Mouse (Mus musculus): ENCODE measurements around the gene Gpr18.

Gpr18 gene

DNA sequence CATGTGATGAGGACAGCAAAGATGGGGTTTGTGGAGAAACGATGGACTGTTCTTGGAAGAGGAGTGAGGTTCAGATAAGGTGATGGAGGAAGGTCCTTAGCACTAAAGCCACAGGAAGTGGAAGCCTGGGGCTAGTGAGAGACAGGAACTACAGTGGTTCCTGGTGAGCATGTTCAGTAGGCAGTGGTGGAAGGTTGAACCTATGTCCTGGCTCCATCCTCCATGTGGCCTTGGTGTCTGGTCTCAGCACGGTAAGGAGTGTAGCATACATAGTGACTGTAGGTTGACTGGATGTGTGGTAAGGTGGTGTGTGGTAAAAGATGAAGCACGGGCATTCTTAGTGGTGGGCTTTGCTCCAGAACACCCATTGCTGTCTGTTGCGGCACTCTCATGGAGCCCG lies 34.3 kb upstream of the Gpr18 start:
- in situ Hi-C loops (cut with MboI; ENCODE audit: low sequenced_read_pairs), result no loop called here

DNA sequence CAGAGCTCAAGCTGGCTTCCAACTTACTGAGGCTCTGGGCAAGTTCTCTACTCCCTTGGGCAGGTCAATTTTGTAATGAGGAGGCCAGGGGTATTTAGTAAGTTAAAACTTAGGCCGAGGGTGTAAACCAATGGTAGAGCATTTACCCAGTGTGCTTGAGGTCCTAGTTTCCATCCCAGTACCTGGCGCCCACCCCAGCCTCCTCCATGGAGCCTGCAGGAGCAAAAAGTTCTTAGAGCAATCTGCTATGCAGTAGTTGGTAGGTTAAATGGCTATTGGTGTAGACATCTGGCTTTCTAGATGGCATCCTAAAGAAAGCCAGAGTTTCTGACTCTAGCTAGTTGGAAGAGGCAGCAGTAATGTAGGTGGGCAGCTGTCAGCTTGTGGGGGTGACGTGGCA lies 33.9 kb upstream of the Gpr18 start:
- in situ Hi-C loops (cut with MboI; ENCODE audit: low sequenced_read_pairs), result no loop called here

DNA sequence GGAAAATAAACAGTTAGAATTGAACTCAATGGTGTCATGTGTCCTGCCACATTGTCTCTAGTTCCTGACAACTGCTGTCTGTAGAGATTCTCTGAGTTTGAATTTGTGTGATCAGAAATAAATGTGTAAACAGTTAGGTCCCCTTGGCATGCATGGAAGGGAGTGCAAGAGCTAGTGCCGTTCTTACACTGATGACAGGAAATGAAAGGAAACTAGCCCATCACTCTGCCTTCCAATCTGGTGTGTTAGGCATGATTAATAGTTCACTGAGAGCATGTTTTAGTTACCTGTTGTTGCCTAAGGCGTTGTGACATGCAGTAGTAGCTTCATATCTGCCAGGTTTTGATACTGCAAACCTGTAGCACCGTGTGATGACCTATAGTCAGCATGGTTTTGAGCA lies 32.4 kb upstream of the Gpr18 start:
- in situ Hi-C loops (cut with MboI; ENCODE audit: low sequenced_read_pairs), result no loop called here

DNA sequence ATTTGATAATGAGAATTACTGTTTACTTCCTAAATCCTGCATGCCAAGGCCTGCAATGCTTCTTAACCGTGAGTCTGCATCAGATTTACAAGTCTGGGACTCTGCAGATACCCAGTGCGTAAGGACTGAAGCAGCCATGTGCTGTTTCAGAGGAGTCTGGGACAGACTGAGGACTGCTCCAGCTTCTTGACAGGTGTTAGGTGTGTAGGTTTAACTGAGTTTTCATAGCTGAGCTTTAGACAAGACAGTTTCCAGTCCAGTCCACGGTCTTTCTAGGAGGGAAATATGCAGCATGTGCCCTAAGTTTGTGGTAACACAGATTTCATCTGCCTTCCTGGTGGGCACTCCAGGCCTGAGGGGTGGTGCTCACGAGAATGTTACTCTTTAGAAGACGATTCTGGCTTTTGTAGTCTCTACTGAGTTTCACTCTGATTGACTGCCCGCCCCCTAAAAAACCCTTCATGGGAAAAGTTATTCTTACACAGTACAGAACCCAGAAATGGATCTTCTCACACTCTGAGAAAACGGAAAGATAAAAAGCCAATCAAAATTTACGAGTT lies 31.7 kb upstream of the Gpr18 start:
- in situ Hi-C loops (cut with MboI; ENCODE audit: low sequenced_read_pairs), result no loop called here

DNA sequence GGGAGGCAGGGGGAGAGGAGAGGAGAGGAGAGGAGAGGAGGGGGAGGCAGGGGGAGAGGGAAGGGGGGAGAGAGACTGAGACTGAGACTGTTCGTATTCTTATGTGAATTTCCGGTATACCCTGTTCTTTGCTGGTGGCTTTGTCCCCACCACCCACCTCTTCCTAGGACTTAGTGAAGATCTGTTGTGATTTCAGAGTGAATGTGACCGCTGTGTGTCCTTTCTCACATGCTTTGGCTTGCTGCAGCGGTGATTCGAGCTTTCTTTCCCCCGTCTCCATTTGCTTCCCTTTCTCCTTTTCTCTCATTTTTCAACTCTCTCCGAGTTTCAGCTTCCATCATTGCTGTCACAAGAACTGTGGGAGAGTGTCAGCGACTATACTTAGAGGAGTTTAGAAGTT lies 31.1 kb upstream of the Gpr18 start:
- in situ Hi-C loops (cut with MboI; ENCODE audit: low sequenced_read_pairs), result no loop called here

DNA sequence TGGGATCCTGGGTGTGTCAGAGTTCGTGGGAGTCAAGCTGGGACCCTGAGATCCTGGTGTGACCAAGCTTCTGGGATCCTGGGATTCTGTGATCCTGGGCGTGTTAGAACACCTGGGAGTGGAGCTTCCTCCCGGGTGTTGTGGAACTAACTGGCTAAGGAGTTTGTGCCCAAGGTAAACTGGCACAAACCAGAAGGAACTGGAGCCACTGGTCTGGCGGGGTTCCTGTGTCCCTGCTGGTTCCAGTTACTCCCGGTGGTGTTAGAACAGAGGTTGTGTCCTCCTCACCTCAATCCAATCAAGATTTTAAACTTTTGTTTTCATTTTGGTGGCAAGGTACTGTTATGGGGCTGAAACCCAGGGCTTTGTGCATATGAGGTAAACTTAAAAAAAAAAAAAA lies 30.6 kb upstream of the Gpr18 start:
- in situ Hi-C loops (cut with MboI; ENCODE audit: low sequenced_read_pairs), result no loop called here

DNA sequence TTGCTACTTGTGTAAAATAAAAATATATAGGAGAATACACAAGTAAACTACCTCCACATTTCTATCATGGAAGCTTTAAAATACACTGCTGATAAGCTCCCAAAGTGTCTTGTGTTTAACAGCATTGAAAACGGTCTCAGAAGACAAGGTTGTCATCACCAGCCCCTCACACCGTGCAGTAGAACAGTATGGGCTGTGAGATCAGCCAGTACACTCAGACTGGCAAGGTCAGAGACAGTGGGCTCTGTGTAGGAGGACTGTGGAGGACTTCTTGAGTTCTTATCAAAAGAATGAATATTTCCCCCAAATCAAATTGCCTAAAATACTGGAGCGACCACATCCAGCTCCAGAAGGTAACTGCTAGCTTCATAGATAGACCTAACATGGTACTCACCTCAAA lies 24.0 kb upstream of the Gpr18 start:
- in situ Hi-C loops (cut with MboI; ENCODE audit: low sequenced_read_pairs), result no loop called here

DNA sequence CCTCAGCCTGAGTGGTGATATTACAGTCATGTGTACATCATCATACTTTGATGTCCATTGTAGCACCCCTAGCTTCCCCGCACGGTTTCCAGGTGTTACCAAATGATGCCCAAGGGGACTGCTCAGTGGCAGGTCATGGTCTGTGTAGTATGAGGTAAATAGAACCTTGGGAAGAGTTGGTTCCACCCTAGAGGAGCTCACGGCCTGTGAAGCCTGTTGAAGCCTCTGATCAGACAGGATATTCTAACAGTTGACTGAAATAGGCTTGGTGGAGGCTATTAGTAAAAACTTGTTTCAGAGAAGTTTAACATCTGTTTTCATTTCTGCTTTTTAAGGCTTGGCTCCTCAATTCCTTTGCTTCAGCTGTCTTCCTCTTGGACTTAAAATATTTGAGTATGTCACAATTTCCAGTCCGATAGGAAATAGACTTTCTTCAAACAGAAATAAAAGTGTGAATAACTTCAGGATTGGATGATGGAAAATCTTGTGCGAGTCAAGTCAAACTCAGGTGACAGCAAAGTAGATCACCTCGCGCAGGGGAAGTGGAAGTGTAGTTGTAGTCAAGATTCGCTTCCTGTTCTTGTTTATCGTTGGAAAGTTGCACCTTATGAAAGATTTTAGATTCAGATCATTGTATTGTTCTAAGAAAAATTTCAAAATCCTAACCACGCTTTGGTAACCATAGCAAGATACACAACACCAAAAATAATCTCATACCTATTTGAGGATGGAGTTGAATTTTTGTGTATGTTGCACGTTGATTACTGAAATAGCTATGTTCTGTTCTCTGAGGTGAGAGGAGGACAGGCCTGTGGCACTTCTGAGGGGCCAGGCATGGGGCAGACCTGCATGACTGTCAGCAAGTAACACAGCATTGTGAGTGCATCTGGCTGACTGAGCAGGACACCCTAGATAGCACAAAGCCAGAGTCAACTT lies 22.9 kb upstream of the Gpr18 start:
- in situ Hi-C loops (cut with MboI; ENCODE audit: low sequenced_read_pairs), result no loop called here

DNA sequence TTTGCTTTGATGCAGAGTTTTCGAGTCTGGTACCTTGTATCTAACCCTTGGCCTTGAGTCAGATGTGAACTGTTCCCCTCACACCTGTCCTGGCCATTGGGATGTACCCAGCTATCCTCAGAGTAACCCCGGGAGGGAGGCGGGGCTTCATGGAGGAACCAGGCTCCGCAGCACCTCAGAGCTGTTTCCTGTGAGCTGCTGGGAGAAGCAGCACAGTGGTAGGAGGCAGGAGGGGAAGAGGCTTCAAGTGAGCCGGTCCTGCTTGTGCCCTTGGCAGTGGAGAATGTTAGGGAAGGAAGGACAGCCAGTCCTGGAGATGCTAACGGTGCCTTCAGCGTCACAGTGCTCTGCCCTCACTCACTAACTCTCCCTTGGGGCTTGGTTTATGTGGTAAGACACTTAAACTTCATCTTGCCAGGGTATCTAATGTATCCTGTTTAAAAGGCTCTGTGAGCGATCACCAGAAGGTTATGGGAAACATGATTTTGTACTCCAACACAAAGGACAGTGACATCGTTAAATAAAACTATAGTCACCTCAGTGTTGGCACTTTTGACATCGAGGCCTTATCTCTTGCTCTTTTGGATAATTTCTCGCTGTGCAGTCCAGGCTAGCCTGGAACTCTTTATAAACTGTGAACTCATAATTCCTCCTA lies 22.1 kb upstream of the Gpr18 start:
- in situ Hi-C loops (cut with MboI; ENCODE audit: low sequenced_read_pairs), result no loop called here

DNA sequence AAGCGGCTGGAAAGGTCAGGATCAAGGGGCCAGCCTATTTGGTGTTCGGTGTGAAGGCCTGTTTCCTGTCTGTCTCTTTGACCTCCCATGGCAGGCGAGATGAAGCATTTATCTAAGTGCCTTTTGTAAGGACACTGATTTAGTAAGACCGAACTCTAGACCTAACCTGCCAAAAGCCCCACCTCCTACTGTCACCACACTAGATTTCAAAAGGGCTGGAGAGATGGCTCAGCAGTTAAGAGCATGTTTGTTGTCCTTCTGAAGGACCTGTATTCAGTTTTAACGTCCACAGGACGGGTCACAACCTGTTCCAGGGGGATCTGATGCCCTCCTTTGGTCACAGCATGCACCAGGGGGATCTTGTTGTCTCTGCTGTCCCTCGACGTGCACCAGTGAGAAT lies 21.3 kb upstream of the Gpr18 start:
- in situ Hi-C loops (cut with MboI; ENCODE audit: low sequenced_read_pairs), result no loop called here

DNA sequence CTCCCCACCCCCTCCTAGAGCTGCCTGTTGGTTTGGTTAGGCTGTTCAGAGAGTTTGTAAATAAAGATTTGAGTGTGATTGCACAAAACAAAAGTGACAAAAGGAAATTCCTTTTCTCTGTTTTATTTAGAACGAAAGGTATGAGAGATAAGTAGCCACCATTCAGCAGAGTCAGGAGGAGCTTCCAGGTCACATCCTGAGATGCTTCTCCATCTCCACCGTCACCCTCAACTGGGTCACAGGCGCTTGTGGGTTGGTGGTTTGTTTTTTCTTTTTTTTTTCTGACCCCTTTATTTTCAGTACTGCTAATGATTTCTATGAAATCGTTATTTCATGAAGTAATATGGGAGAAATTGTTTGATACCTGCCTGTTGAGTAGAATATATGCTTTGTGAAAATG lies 20.8 kb upstream of the Gpr18 start:
- in situ Hi-C loops (cut with MboI; ENCODE audit: low sequenced_read_pairs), result no loop called here

DNA sequence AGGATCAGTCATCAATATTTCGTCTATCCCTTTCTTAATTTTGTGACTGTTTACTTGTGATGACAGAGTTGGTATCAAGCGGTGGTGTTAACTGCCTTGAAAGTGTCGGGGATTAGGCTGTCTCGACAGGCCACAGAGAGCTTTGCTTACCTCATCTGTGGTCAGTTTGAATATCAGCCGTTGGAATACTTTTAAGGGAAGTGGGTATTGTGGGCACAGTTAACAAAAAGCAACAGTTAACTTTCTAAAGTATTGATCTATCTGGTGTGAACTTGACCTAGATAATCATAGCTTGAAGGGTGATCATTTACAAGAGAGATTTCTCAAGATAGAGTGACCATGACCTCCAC lies 19.0 kb upstream of the Gpr18 start:
- in situ Hi-C loops (cut with MboI; ENCODE audit: low sequenced_read_pairs), result loop anchor here (5.0 kb wide), 1 partner anchor 128 kb away; no protein-coding TSS in a partner anchor

DNA sequence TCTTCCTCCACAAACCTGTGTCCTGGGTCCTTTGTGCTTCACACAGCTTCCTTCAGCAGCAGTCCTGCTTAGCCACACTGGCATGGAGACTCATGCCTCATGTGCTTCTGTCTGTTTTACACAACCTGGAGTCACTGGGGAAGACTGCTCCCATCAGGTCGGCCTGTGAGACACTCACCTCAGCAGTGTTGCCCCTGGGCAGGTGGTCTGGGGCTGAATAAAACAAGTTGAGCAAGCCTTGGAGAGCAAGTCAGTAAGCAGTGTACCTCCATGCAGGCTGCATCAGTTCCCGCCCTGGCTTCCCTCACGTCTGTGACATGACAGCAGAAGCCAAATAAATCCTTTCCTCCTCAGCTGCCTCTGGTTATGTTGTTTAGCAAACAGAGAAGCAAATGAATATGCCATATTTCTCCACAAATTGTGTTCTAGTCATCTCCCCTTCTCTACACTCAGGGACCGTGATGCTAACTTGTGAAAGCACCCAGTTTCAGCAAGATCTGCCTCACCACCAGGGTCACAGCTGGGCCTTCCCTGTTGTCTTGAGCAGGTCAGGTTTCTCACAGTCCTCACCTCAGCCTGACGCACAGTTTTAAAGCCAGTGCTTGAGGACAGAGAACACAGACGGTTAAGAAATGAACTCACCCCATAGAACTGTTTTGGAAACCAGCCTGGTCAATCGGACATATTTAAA lies 18.5 kb upstream of the Gpr18 start:
- in situ Hi-C loops (cut with MboI; ENCODE audit: low sequenced_read_pairs), result loop anchor here (5.0 kb wide), 1 partner anchor 128 kb away; no protein-coding TSS in a partner anchor

DNA sequence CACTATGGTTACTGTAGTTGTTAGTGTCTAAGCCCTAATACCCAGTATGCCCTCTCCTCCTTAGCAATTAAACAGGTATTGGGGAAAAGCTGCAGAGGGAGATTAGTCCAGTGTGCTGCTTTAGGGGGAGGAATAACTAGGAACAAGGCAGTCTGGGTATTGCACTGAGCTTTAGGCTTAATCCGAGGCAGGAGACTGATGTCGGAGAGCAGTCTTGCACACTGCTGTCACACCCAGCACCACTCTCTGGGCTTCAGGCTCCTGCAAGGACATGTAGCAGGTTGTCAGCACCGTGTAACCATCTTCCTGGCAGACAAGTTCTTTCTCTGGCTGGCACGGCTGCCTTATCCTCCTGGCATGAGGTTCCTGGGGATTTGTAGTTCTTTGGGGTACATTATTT lies 16.6 kb upstream of the Gpr18 start:
- in situ Hi-C loops (cut with MboI; ENCODE audit: low sequenced_read_pairs), result loop anchor here (5.0 kb wide), 1 partner anchor 130 kb away; no protein-coding TSS in a partner anchor

DNA sequence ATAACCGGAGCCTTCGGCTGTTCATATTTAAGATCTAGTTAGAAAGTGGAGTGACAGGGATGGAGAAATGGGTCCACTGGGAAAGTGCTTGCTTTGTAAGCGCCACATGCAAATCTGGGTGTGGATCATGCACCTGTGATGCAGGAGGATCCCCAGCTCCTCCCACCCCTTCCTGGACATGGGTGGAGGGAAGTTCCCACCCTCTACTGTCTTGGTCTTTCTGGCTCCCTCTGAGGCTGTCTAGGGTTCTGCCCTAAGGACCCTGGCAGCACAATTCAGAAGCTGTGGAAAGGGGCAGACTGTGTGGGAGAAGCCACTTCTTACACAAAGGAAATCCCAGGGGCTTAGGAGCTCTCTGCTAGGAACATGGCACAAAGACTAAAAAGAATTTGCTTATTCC lies 16.0 kb upstream of the Gpr18 start:
- in situ Hi-C loops (cut with MboI; ENCODE audit: low sequenced_read_pairs), result loop anchor here (5.0 kb wide), 1 partner anchor 131 kb away; no protein-coding TSS in a partner anchor

DNA sequence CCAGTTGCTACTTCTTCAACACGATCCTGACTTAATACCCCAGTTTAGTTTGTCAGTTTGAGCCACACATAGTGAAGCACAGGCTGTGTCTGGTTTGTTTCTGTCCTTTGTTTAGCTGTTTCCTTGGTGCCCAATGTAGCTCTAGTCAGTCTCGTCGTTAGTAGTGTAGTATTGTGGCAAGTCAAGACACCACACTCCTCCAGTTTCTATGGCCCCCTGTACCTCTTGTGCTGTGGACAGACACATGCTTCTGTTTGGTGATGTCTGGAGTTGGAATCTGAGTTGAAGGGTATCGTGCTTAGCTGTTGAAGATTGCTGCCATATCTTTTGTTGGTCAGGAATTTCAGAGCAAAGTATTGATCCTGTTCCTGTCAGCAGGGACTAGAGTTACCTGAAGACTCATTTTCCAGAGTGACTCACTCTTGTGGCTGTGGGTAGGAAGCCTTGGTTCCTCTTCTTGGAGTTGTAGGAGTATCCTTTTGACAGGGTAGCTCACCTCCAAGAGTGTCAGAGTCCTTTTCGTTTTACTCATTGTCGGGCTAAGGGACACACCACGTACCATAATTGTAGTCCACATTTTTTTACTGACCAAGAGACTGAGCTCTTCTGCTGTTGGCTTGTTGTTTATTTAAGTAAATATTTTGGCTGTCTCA lies 15.3 kb upstream of the Gpr18 start:
- in situ Hi-C loops (cut with MboI; ENCODE audit: low sequenced_read_pairs), result loop anchor here (5.0 kb wide), 1 partner anchor 131 kb away; no protein-coding TSS in a partner anchor

DNA sequence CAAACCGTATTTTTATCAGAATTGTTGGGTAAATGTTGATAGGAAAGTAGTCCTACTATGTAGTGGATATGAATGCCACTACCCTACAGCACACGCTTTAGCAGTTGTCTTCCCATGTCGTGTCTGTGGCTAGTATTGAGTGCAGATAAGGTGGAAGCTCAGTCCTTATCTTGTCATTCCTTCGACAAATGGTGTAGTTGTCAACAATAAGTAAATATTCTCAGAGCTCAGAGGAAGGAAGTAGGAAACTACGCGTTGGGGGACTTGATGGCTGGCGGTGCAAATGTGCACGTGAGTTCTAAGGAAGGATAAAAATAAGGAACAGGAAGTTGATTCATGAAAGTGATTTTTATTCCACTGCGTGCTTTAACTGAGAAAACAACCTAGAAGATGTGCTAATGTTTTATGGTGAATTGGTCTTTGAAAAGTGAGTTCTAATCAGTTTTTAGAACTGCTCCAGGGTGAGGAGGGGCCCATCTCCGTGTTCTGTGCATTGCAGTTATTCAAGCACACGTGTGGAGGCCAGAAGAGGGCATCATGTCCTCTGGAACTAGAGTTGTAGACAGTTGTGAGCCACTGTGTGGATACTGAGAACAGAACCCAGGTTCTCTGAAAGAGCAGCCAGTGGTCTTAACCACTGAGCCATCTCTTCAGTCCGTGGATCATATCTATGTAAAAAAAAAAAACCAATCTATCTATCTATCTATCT lies 13.8 kb upstream of the Gpr18 start:
- in situ Hi-C loops (cut with MboI; ENCODE audit: low sequenced_read_pairs), result no loop called here

DNA sequence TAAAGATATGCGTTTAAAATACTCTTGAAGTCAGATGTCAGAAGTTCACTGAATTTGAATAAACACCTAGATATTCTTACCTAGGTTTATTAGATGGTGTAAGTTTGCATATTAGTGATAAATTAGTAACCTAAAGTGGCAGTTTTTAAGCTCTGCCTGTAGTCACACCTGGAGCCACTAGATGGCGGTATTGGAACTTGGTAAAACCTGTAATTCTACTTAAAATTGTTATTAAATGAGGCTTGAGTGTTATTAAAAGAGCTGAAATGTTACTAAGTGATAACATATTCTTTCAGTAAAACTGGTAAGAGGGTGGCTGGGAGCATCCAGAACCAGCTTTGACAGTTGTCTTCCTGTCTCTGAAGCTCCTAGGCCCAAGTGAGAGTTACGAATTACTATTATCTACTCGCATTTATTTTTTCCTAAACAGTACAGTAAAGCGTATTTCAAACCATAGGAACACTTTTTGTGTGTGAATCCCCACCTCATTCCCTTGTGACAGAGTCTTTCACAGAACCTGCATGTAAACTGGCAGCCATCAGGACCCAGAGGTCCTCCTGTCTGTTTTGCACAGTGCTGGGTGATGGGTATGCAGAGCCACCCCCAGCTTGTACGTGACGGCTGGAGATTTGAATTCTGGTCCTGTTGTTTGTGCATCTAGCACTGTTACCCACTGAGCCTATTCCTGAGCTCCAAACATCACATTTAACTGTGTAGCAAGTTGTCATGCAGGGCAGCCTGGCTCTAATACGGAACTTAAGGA lies 13.0 kb upstream of the Gpr18 start:
- in situ Hi-C loops (cut with MboI; ENCODE audit: low sequenced_read_pairs), result no loop called here

DNA sequence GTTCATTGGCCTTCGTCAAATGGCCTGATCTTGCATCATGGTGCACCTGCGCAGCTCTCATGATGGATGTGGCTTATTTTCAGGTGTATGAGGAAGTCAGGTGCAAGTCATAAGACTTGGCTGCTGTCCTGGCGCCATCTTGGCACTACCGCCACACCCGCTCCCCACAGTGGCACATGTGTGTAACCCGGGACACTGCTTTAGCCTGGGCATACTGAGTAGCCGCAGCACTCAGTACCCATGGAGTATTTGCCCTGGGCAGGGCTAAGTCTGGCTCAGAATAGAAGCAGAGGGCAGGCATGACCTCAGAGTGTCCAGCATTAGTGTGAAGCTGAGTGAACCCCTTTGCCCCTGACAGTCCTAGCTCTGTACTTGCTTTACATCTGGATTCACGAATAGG lies 11.9 kb upstream of the Gpr18 start:
- in situ Hi-C loops (cut with MboI; ENCODE audit: low sequenced_read_pairs), result no loop called here

Measured in CH12F3 (cell line).